Mouse (Mus musculus) liver (tissue): Measurements from ENCODE around the gene Vmn2r97.
"Not testable (repeated sequence)": the region's sequence is repeated elsewhere in the genome, so short reads cannot be mapped to it uniquely, and the experiment has no call there.

ENCODE experiments used
- DNase-seq: peaks from one replicate; pipeline ENCODE4 v3.0.0-alpha.2; 2020; ENCODE audit warnings: mixed read lengths

Gene Vmn2r97

GRCm38 (mm10) chr17:18914000-18914399 lies at the start of gene Vmn2r97:
Gene Vmn2r97, plus strand, starts transcription at chr17:18914300.
- DNase-seq, result not testable (repeated sequence)

GRCm38 (mm10) chr17:18882436-18882835 lies 31.7 kb upstream of the Vmn2r97 start:
- DNase-seq, result not testable (repeated sequence)

- DNase-seq, result no peak
These were observed 24.3 kb upstream of the Vmn2r97 start for GRCm38 (mm10) chr17:18889745-18890329.

- DNase-seq, result not testable (repeated sequence)
These were observed 43.7 kb downstream of the Vmn2r97 start for GRCm38 (mm10) chr17:18957800-18958199.

- DNase-seq, result no peak
These were observed 54.5 kb downstream of the Vmn2r97 start for GRCm38 (mm10) chr17:18968371-18969275.
